Mouse (Mus musculus) liver, postnatal 0 days (tissue): ENCODE measurements around the gene Tkt.

Experiments
- CTCF ChIP-seq: sonication (generic); IDR thresholded peaks from 2 replicates; pipeline ENCODE4 v1.5.1; 2016; ENCODE audit warnings: antibody characterized with exemption, low read depth
- EP300 ChIP-seq: IDR thresholded peaks from 2 replicates; pipeline ENCODE4 v1.6.1; 2016; ENCODE audit warnings: antibody characterized with exemption, low read depth, mild to moderate bottlenecking

- TF ChIP-seq EP300 (no peak), CTCF (no peak)
Measured at GRCm38 (mm10) chr14:30590041-30590645, 42.0 kb downstream of the Tkt start.
